Mouse (Mus musculus) ES-Bruce4 (cell line): ENCODE measurements at regions not wholly inside any gene's neighbourhood (a gene's known extent, or its start where the extent isn't known, plus 50 kb on each side); places are given as distances from the start of the nearest gene placed in this dataset.

Experiments used
- CTCF ChIP-seq: IDR thresholded peaks from one replicate; pipeline ENCODE4 v1.8.1; 2011; ENCODE audit warnings: low read depth, low read length
- EP300 ChIP-seq: IDR thresholded peaks from 2 replicates; pipeline ENCODE4 v1.6.1; 2011; ENCODE audit warnings: low read depth, low read length; ENCODE audit not compliant: insufficient read depth
- POLR2A ChIP-seq: IDR thresholded peaks from one replicate; pipeline ENCODE4 v1.8.1; 2011; ENCODE audit warnings: low read length; ENCODE audit not compliant: insufficient read depth

DNA sequence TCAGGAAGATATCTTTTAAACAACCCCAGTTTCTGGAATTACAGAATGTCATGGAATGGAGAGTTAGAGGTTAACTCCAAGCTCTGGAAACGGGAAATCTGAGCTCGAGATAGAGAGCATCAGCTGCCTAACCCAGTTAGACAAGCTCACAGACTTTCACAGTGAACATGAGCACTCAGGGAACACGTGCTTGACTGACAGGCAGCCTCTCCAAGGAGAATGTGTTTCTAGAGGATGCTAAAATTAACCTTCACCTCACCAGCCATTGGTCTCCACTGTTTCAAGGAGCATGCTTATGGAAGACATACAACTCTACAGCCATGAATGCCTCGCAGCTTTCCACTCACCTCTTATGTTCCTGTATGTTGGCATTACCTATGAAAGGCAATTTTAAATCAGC is 203.0 kb downstream of the Ankrd50 start:
- no peak for TF ChIP-seq POLR2A
- TF ChIP-seq CTCF, result no peak
- TF ChIP-seq EP300, result no peak
